Mouse (Mus musculus): ENCODE results near the gene Ccdc115. TPM values are rescaled to one million over a fixed set of nuclear protein-coding genes. Genes with fewer than 3 reads are reported as not detected.

Ccdc115 gene
- 65.5 and 65.9 TPM in 2 replicates for polyA plus RNA-seq (2014; fragmentation: Nextera tagmentation; extraction: Ambion mirVana)

DNA sequence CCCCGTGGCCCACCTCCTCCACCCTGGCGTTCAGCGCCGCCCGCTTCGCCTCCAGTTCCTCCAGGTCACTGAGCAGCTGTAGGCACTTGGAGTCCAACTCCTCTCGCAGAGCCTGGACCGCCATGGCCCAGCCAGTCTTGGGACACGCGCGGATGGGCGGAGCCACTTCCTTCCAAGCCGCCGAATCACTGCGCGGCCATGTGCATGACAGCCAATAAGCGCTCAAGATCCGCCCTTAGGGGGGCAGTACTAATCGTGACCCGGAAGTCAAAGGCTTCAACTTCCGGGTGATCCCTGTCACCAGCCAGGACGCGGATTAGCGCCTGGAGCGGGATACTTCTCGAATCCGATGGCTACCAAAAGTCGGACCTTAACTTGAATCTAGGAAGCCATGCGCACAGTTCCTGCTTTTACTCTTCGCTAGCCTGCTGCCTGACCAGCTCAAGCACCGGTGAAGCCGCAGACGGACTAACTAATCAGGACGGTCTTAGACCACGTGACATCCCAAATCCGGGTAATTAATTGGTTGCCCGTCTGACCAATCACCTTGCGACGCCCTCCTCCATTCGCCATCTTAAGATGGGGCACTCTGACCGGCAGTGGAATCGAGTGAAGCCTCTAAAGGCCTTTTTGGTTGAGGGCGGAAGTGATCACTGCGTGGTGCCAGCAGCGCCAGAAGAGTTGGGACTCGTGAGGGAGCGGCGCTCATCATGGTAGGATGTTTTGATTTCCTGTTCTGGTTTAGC, at the start of gene Ccdc115, which contains the start of gene Imp4:
Ccdc115 (minus strand) TSS at position 458 of the 746 bp plus-strand sequence.
Imp4 (plus strand) TSS at position 637 of the 746 bp plus-strand sequence.
- no peaks in the 10 kb centered on the region for H3K27me3 ChIP-seq (replicated peaks; ENCODE audit: control insufficient read depth, insufficient read depth, low read length)
- peaks cover 6% of the 10 kb centered on the region; the same call in 1 of the 2 replicates for H3K4me1 ChIP-seq (replicated peaks; ENCODE audit: control insufficient read depth, insufficient read depth, low read length)
- under 1% methylated on average over 48 of the region's 48 CpGs for WGBS
- H3K4me2 ChIP-seq, result peak within 1 kb of the TSS; percentile 74
- peak within 1 kb of the TSS; percentile 75 for H3K9ac ChIP-seq (ENCODE audit: low read depth, low read length)
- no peaks in the 10 kb centered on the region for H3K9me3 ChIP-seq (ENCODE audit: control insufficient read depth, low read length)
- peak within 1 kb of the TSS; percentile 46; the same call in 1 of the 2 replicates for H3K27ac ChIP-seq (ENCODE audit: low read depth, low read length)
- H3K4me3 ChIP-seq (ENCODE audit: low read depth, low read length), result peak within 1 kb of the TSS; percentile 70
- DNase-seq (ENCODE audit: low spot score) (peak; percentile 97), ATAC-seq (replicated peaks; ENCODE audit: low FRiP score) (peak; percentile 91)
- H3K36me3 ChIP-seq (ENCODE audit: control insufficient read depth, insufficient read depth, low read length), result peaks cover 23% of the 10 kb centered on the region

GRCm38 (mm10) chr1:34487383-34487782, 47.9 kb upstream of the Ccdc115 start:
- Histone ChIP-seq H3K9ac (ENCODE audit: low read depth, low read length) (no peak overlapping the region), H3K36me3 (ENCODE audit: control insufficient read depth, insufficient read depth, low read length) (no peaks in the 10 kb centered on the region), H3K4me3 (ENCODE audit: low read depth, low read length) (no peak overlapping the region), H3K4me2 (no peak overlapping the region), H3K9me3 (ENCODE audit: control insufficient read depth, low read length) (0 out of 2 replicates have a peak, but pooled peaks cover 2% of the 10 kb centered on the region), H3K27me3 (replicated peaks; ENCODE audit: control insufficient read depth, insufficient read depth, low read length) (no peaks in the 10 kb centered on the region), H3K4me1 (replicated peaks; ENCODE audit: control insufficient read depth, insufficient read depth, low read length) (peaks cover 6% of the 10 kb centered on the region; the same call in 1 of the 2 replicates), H3K27ac (ENCODE audit: low read depth, low read length) (no peak overlapping the region)
- ATAC-seq (replicated peaks; ENCODE audit: low FRiP score) (no peak), DNase-seq (ENCODE audit: low spot score) (no peak)
- WGBS, result 78% methylated on average over 3 of the region's 3 CpGs

DNA sequence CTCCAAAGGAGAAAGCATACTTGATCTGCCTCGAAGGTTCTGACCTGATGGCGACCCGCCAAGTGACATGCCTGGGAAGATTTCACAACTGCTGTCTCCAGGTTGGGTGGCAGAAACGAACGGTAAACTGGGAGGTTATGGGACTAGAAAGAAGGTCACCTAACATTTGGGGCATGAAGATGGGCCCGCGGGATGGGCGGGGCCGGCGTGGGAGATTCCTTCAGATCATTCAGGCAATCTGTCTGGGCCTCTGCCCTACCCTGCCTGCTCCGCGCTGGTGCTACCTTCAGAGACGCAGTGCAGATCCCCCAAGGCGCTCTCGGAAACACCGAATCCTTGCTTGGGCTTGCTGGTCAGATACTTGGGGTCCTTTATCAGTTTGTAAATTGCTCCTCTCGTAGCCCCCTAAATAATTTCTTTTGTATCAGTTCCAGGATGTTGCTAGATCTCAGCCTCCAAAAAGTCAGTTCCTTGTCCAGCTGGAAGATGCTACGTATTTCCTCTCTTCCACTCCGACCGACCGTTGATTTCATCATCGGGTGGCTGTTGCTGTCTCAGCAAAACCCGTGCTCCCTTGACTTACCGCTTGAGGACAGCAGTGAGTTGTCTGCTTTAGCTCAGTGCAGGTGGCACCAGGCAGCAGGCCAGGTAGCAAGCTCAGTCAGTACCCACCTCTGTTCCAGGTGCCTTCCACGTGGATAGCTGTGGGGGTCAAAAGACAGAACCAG, 46.2 kb upstream of the Ccdc115 start:
- 5% methylated on average over 25 of the region's 25 CpGs for WGBS
- H3K27ac ChIP-seq (ENCODE audit: low read depth, low read length), result no peak overlapping the region; the same call in 1 of the 2 replicates
- H3K4me1 ChIP-seq (replicated peaks; ENCODE audit: control insufficient read depth, insufficient read depth, low read length), result peaks cover 6% of the 10 kb centered on the region; the same call in 1 of the 2 replicates
- H3K9ac ChIP-seq (ENCODE audit: low read depth, low read length), result no peak overlapping the region
- DNase-seq (ENCODE audit: low spot score), result no peak
- no peaks in the 10 kb centered on the region for H3K27me3 ChIP-seq (replicated peaks; ENCODE audit: control insufficient read depth, insufficient read depth, low read length)
- no peaks in the 10 kb centered on the region for H3K36me3 ChIP-seq (ENCODE audit: control insufficient read depth, insufficient read depth, low read length)
- peak; percentile 60 for ATAC-seq (replicated peaks; ENCODE audit: low FRiP score)
- peak overlapping the region; percentile 67 for H3K4me2 ChIP-seq
- H3K9me3 ChIP-seq (ENCODE audit: control insufficient read depth, low read length), result no peaks in the 10 kb centered on the region
- H3K4me3 ChIP-seq (ENCODE audit: low read depth, low read length), result peak overlapping the region; percentile 39

GRCm38 (mm10) chr1:34484470-34484869, 45.0 kb upstream of the Ccdc115 start:
- ATAC-seq (replicated peaks; ENCODE audit: low FRiP score) (no peak), DNase-seq (ENCODE audit: low spot score) (no peak)
- Histone ChIP-seq H3K9ac (ENCODE audit: low read depth, low read length) (no peak overlapping the region), H3K27me3 (replicated peaks; ENCODE audit: control insufficient read depth, insufficient read depth, low read length) (no peaks in the 10 kb centered on the region), H3K4me3 (ENCODE audit: low read depth, low read length) (no peak overlapping the region), H3K27ac (ENCODE audit: low read depth, low read length) (no peak overlapping the region), H3K4me2 (no peak overlapping the region), H3K36me3 (ENCODE audit: control insufficient read depth, insufficient read depth, low read length) (no peaks in the 10 kb centered on the region), H3K4me1 (replicated peaks; ENCODE audit: control insufficient read depth, insufficient read depth, low read length) (peaks cover 7% of the 10 kb centered on the region), H3K9me3 (ENCODE audit: control insufficient read depth, low read length) (no peaks in the 10 kb centered on the region)
- WGBS, result 62% methylated on average over 10 of the region's 10 CpGs

DNA sequence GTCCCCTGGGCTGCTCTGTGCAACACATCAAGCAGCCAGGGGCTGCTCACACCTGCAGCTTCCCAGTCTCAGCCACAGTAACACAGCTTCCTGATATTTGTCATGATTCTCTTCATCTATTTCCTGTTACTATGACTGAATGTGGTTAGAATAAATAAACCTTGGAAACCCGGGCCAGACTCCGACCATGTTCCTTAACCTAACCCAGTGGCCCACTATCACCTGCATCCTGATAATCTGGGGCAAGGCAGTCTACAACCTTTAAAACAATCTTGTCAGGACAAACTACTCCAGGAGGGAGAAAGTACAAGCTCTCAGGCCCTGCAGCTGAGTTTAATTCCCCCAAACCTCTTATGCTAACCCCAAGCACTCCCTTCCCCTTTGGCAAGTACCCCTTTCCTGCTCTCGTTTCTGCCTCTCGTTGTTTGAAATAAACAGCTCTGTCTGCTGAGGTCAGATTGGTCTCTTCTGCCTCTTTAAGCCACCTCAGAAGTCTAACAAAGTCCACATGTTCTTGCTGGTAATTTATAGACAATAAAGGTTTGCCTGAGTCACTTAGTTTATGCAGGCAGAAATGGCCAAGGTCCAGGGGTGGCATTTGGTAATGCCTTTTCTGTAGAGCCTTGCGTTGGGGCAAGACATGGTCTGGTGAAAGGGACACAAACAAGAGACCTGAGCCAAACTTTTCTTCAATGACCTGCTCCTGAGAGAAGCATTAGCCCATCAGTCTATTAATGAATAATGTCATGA, 42.6 kb upstream of the Ccdc115 start:
- no peaks in the 10 kb centered on the region for H3K27me3 ChIP-seq (replicated peaks; ENCODE audit: control insufficient read depth, insufficient read depth, low read length)
- no peak overlapping the region for H3K4me2 ChIP-seq
- ATAC-seq (replicated peaks; ENCODE audit: low FRiP score) (no peak), DNase-seq (ENCODE audit: low spot score) (no peak)
- no peaks in the 10 kb centered on the region for H3K36me3 ChIP-seq (ENCODE audit: control insufficient read depth, insufficient read depth, low read length)
- H3K4me3 ChIP-seq (ENCODE audit: low read depth, low read length), result no peak overlapping the region
- H3K9ac ChIP-seq (ENCODE audit: low read depth, low read length), result no peak overlapping the region
- no peaks in the 10 kb centered on the region for H3K9me3 ChIP-seq (ENCODE audit: control insufficient read depth, low read length)
- H3K27ac ChIP-seq (ENCODE audit: low read depth, low read length), result no peak overlapping the region
- 52% methylated on average over 5 of the region's 5 CpGs for WGBS
- H3K4me1 ChIP-seq (replicated peaks; ENCODE audit: control insufficient read depth, insufficient read depth, low read length), result peaks cover 12% of the 10 kb centered on the region

DNA sequence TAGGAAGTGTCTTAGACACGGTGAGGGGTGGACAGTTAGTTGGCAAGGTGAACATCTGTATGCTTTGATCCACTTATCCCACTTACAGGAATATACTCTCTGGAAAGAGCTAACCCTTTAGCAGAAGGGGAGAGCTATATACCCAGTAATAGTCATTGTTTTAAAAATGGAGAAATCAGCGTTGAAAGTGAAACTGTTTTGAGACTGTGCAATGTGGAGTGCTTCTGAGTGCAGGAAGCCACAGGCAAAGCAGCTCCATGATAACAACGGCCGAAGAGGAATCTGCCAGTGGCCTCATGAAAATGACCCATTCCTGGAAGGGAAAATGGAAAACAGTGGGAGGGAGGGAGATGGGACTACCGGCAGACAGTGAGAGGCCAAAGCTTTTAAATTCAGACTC, 41.3 kb upstream of the Ccdc115 start:
- H3K36me3 ChIP-seq (ENCODE audit: control insufficient read depth, insufficient read depth, low read length), result no peaks in the 10 kb centered on the region
- 41% methylated on average over 5 of the region's 5 CpGs for WGBS
- H3K27me3 ChIP-seq (replicated peaks; ENCODE audit: control insufficient read depth, insufficient read depth, low read length), result no peaks in the 10 kb centered on the region
- H3K9me3 ChIP-seq (ENCODE audit: control insufficient read depth, low read length), result no peaks in the 10 kb centered on the region
- no peak overlapping the region; the same call in 1 of the 2 replicates for H3K4me2 ChIP-seq
- no peak overlapping the region for H3K27ac ChIP-seq (ENCODE audit: low read depth, low read length)
- peaks cover 8% of the 10 kb centered on the region for H3K4me1 ChIP-seq (replicated peaks; ENCODE audit: control insufficient read depth, insufficient read depth, low read length)
- ATAC-seq (replicated peaks; ENCODE audit: low FRiP score) (no peak), DNase-seq (ENCODE audit: low spot score) (no peak)
- H3K9ac ChIP-seq (ENCODE audit: low read depth, low read length), result no peak overlapping the region
- no peak overlapping the region for H3K4me3 ChIP-seq (ENCODE audit: low read depth, low read length)

DNA sequence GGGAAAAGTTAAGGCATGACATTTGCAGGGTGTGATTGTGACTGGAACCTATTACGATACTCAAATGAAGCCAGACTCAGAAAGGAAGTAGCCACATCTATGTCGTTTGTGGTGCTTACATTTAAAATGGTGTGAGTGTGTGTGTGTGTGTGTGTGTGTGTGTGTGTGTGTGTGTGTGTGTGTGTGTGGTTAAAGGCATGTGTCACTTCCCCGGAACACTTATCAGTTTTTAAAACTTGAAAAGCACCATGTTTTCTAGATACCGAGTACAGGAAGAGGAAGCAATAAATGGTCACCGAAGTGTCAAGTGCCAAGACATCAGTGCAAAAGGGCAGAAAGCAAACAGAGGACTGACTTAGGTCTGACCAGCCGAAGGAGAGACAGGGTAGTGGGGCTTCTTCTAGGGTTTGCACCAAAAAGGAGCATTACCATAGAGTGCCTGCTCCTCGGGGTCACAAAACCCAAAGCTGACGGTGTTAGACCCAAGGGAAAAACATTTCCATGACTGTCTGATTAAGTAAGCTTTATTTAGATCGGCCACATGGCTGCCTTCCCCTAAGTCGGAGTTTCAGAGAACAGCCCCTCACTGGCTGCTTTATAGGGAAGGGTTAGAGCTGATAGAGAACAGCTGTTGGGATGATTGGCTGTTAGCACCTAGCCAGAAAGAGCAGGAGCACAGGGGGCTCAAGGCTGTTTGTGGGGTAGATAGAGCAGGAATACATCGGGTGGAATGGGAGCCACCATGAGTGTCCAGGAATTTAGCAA, 39.6 kb upstream of the Ccdc115 start:
- no peak overlapping the region for H3K9ac ChIP-seq (ENCODE audit: low read depth, low read length)
- no peak for DNase-seq (ENCODE audit: low spot score)
- 28% methylated on average over 11 of the region's 11 CpGs for WGBS
- H3K27ac ChIP-seq (ENCODE audit: low read depth, low read length), result no peak overlapping the region
- H3K4me1 ChIP-seq (replicated peaks; ENCODE audit: control insufficient read depth, insufficient read depth, low read length), result peaks cover 5% of the 10 kb centered on the region
- no peaks in the 10 kb centered on the region for H3K27me3 ChIP-seq (replicated peaks; ENCODE audit: control insufficient read depth, insufficient read depth, low read length)
- no peaks in the 10 kb centered on the region for H3K36me3 ChIP-seq (ENCODE audit: control insufficient read depth, insufficient read depth, low read length)
- H3K4me3 ChIP-seq (ENCODE audit: low read depth, low read length), result no peak overlapping the region
- no peaks in the 10 kb centered on the region for H3K9me3 ChIP-seq (ENCODE audit: control insufficient read depth, low read length)
- H3K4me2 ChIP-seq, result peak overlapping the region; percentile 27
- ATAC-seq (replicated peaks; ENCODE audit: low FRiP score), result no peak
